In the genomic region with DNA sequence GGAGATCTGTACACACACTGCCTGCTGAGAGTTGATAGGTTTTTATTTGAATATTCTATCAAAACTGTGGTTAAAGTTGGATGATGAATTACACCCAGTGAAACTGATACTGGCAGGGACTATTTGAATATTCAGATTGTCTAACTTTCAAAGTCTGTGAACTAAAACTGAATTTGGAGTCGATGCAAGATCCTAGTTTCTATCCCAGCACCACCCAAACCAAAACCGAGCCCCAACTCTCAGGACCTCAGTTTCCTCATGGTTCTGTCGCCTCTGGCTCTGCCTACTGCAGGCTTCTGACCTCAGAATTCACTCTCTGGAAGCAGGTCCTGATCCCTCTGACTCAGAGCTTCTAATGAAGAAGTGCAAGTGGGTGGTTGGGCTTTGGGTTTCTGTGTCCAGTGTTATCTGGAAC, we compare ENCODE assay signal across 16 mouse cellular contexts.
DNase-seq lines count a peak whose midpoint lies in the region; ATAC-seq and TF ChIP-seq lines count a peak whose summit lies in the region.
"Had no signal": no experiment of that assay in that cellular context is flagged by ENCODE, and none has a peak within 500 bp of the region (broad histone marks: within the 10 kb centered on the region; RNA-seq: fewer than 3 reads in every experiment).

No protein-coding gene starts in this region.

- 86% methylated on average over 3 of the region's 3 CpGs for WGBS in midbrain, embryonic 14.5 days

- H3K9me3 ChIP-seq in CH12.LX (replicated peaks; ENCODE audit: low read length) = no peaks in the 10 kb centered on the region
- no peaks in the 10 kb centered on the region for H3K9me3 ChIP-seq in midbrain, embryonic 14.5 days (ENCODE audit: control insufficient read depth, low read length)
- H3K9me3 ChIP-seq: forebrain, embryonic 15.5 days; liver, embryonic 15.5 days; midbrain, embryonic 10.5 days; neural tube, embryonic 15.5 days had no signal

- dilution Hi-C loops in CH12.LX (cut with MboI; ENCODE audit: extremely low pct_ligation_motif_present, extremely low pct_unique_long_range_greater_than_20kb, low sequenced_read_pairs) = no loop called here

- TF ChIP-seq CTCF in gastrocnemius, adult 2 months (IDR thresholded peaks at IDR 0.05) = no peak
- TF ChIP-seq CTCF in CH12.LX (conservative IDR thresholded peaks at IDR 0.05 in 1 of 2, IDR thresholded peaks at IDR 0.05 in 1 of 2; ENCODE audit: low read depth in 2 of 2, low read length in 2 of 2) = no peak

- intact Hi-C loops in gastrocnemius, adult 2 months (cut with DNase I) = no loop called here

- DNase-seq in gastrocnemius, adult 2 months = no peak
- no peak for DNase-seq in gastrocnemius, adult 18-20 months (ENCODE audit: low spot score)
- DNase-seq in CH12.LX (ENCODE audit: extremely low read depth) = peak; percentile 83
- DNase-seq in urinary bladder, postnatal 14 days (ENCODE audit: low spot score) = no peak
- no peak for DNase-seq in midbrain, embryonic 14.5 days
- no peak for DNase-seq in frontal cortex, postnatal 10 days (ENCODE audit: low spot score in 2 of 2)
- DNase-seq: cerebellum, adult 11-12 months; cerebellum, postnatal 25 days; lung, postnatal 10 days; right cerebral cortex, postnatal 4 days had no signal

- H3K4me3 ChIP-seq in gastrocnemius, adult 2 months = no peak overlapping the region
- H3K4me3 ChIP-seq in CH12.LX (replicated peaks in 1 of 3; ENCODE audit: low read depth in 2 of 3, low read length in 2 of 3, poor library complexity in 1 of 3) (no peak overlapping the region), myocyte (no peak overlapping the region)
- no peak overlapping the region for H3K4me3 ChIP-seq in midbrain, embryonic 14.5 days (replicated peaks; ENCODE audit: low read depth, low read length)
- H3K4me3 ChIP-seq: forebrain, embryonic 15.5 days; liver, embryonic 15.5 days; midbrain, embryonic 10.5 days; neural tube, embryonic 15.5 days had no signal

- peak overlapping the region; percentile 84 for H3K9ac ChIP-seq in CH12.LX (ENCODE audit: insufficient read depth, low read depth)
- H3K9ac ChIP-seq in midbrain, embryonic 14.5 days (replicated peaks; ENCODE audit: low read length) = no peak overlapping the region
- H3K9ac ChIP-seq: forebrain, embryonic 15.5 days; liver, embryonic 15.5 days; neural tube, embryonic 15.5 days had no signal

- peak overlapping the region; percentile 43 for H3K4me2 ChIP-seq in CH12.LX (ENCODE audit: insufficient read depth, low read depth, poor library complexity, severe bottlenecking)
- H3K4me2 ChIP-seq in myocyte (ENCODE audit: low read depth) = peak overlapping the region; percentile 53
- no peak overlapping the region for H3K4me2 ChIP-seq in midbrain, embryonic 14.5 days (ENCODE audit: low read length)
- H3K4me2 ChIP-seq: forebrain, embryonic 15.5 days; liver, embryonic 15.5 days; neural tube, embryonic 15.5 days had no signal

- H3K36me3 ChIP-seq in CH12.LX (replicated peaks in 1 of 2; ENCODE audit: control insufficient read depth in 1 of 2, insufficient read depth in 1 of 2, low read length in 1 of 2) = no peaks in the 10 kb centered on the region
- no peaks in the 10 kb centered on the region for H3K36me3 ChIP-seq in myocyte (ENCODE audit: control insufficient read depth, insufficient read depth)
- H3K36me3 ChIP-seq in midbrain, embryonic 14.5 days (ENCODE audit: control insufficient read depth, insufficient read depth, low read length) = no peaks in the 10 kb centered on the region
- H3K36me3 ChIP-seq: forebrain, embryonic 15.5 days; liver, embryonic 15.5 days; midbrain, embryonic 10.5 days; neural tube, embryonic 15.5 days had no signal

- H3K79me2 ChIP-seq in CH12.LX (replicated peaks; ENCODE audit: control insufficient read depth, extremely low read depth, insufficient read depth, poor library complexity, severe bottlenecking) (peaks cover 7% of the 10 kb centered on the region), myocyte (ENCODE audit: control insufficient read depth, insufficient read depth) (no peaks in the 10 kb centered on the region)

- H3ac ChIP-seq in myocyte (ENCODE audit: control insufficient read depth, insufficient read length) = no peak overlapping the region

- TF ChIP-seq POLR2A in CH12.LX (IDR thresholded peaks at IDR 0.05; ENCODE audit: low read depth, low read length) = peak; percentile 62
- TF ChIP-seq POLR2A in myocyte (IDR thresholded peaks at IDR 0.05; ENCODE audit: insufficient read length, low read depth) = no peak

- H3K27me3 ChIP-seq in CH12.LX (replicated peaks) = no peaks in the 10 kb centered on the region
- no peaks in the 10 kb centered on the region for H3K27me3 ChIP-seq in myocyte (ENCODE audit: control insufficient read depth, insufficient read depth, insufficient read length)
- H3K27me3 ChIP-seq in midbrain, embryonic 14.5 days (ENCODE audit: control insufficient read depth, insufficient read depth, low read length) = no peaks in the 10 kb centered on the region
- H3K27me3 ChIP-seq: forebrain, embryonic 15.5 days; liver, embryonic 15.5 days; neural tube, embryonic 15.5 days had no signal

- no peak; the same call in 1 of the 2 replicates for TF ChIP-seq RAD21 in CH12.LX (IDR thresholded peaks at IDR 0.05; ENCODE audit: low read depth, low read length)

- H3K4me1 ChIP-seq in CH12.LX (ENCODE audit: control insufficient read depth in 1 of 2, insufficient read depth in 2 of 2) = peaks cover 30 to 59% of the 10 kb centered on the region in 2 experiments
- 0 out of 2 replicates have a peak, but pooled peaks cover 1% of the 10 kb centered on the region for H3K4me1 ChIP-seq in midbrain, embryonic 14.5 days (ENCODE audit: control insufficient read depth, insufficient read depth, low read length)
- H3K4me1 ChIP-seq: liver, embryonic 15.5 days; midbrain, embryonic 10.5 days; neural tube, embryonic 15.5 days had no signal

- H3K27ac ChIP-seq in gastrocnemius, adult 2 months = peak overlapping the region; percentile 16; the same call in 1 of the 2 replicates
- H3K27ac ChIP-seq in CH12.LX (ENCODE audit: insufficient read depth, low read depth) = peak overlapping the region; percentile 95
- H3K27ac ChIP-seq in midbrain, embryonic 14.5 days (replicated peaks; ENCODE audit: low read depth, low read length) = no peak overlapping the region
- H3K27ac ChIP-seq: forebrain, embryonic 15.5 days; liver, embryonic 15.5 days; midbrain, embryonic 10.5 days; neural tube, embryonic 15.5 days had no signal

- peak; percentile 82 for ATAC-seq in granulocyte monocyte progenitor cell, adult 5-6 weeks (replicated peaks; ENCODE audit: poor library complexity, severe bottlenecking)
- ATAC-seq in midbrain, embryonic 14.5 days (ENCODE audit: low FRiP score, low TSS enrichment) = no peak

- TF ChIP-seq EP300 in CH12.LX (IDR thresholded peaks at IDR 0.05; ENCODE audit: low read length) = peak; percentile 87

- in situ Hi-C loops in CH12.LX (cut with MboI; ENCODE audit: low pct_ligation_motif_present, low pct_unique_long_range_greater_than_20kb, low sequenced_read_pairs) = no loop called here

TF ChIP-seq in CH12.LX, 34 proteins besides CTCF, POLR2A, EP300 and RAD21 (continues in another document):
- TF ChIP-seq ZNF384 (IDR thresholded peaks at IDR 0.05; ENCODE audit: low read depth, low read length) = no peak
- TF ChIP-seq BHLHE40 (IDR thresholded peaks at IDR 0.05; ENCODE audit: low read depth, low read length) = no peak
- TF ChIP-seq USF1 (IDR thresholded peaks at IDR 0.05; ENCODE audit: low read depth, low read length) = no peak
- no peak for TF ChIP-seq MAX (IDR thresholded peaks at IDR 0.05; ENCODE audit: low read length)
- no peak for TF ChIP-seq SIN3A (IDR thresholded peaks at IDR 0.05; ENCODE audit: low read length)
- TF ChIP-seq ZC3H11A (IDR thresholded peaks at IDR 0.05; ENCODE audit: low read depth, low read length) = no peak
- TF ChIP-seq CHD1 (IDR thresholded peaks at IDR 0.05; ENCODE audit: low read depth, low read length) = no peak
- TF ChIP-seq NRF1 (IDR thresholded peaks at IDR 0.05; ENCODE audit: low read depth, low read length) = no peak
- no peak for TF ChIP-seq KAT2A (IDR thresholded peaks at IDR 0.05; ENCODE audit: insufficient replicate concordance, low read length)
- TF ChIP-seq MAZ (IDR thresholded peaks at IDR 0.05; ENCODE audit: low read depth, low read length) = no peak
- no peak for TF ChIP-seq MXI1 (IDR thresholded peaks at IDR 0.05; ENCODE audit: low read depth, low read length)
- TF ChIP-seq TBP (conservative IDR thresholded peaks at IDR 0.05; ENCODE audit: low read depth, low read length) = 0 out of 2 replicates have a peak, but pooled peaks have one; percentile 51
- TF ChIP-seq TCF12 (IDR thresholded peaks at IDR 0.05; ENCODE audit: low read depth, low read length) = peak; percentile 72
- TF ChIP-seq UBTF (IDR thresholded peaks at IDR 0.05; ENCODE audit: low read depth, low read length) = no peak
- peak; percentile 72; the same call in 1 of the 2 replicates for TF ChIP-seq MYC (IDR thresholded peaks at IDR 0.05; ENCODE audit: low read depth, low read length)
- TF ChIP-seq RCOR1 (conservative IDR thresholded peaks at IDR 0.05; ENCODE audit: low read depth, low read length) = no peak

TF ChIP-seq in myocyte, 11 proteins besides CTCF, POLR2A, EP300 and RAD21:
- no peak for TF ChIP-seq MYOD1 (IDR thresholded peaks at IDR 0.05; ENCODE audit: control insufficient read depth in 1 of 3, insufficient read length in 2 of 3, low read depth in 2 of 3)
- TF ChIP-seq MYOG (IDR thresholded peaks at IDR 0.05; ENCODE audit: control insufficient read depth in 1 of 3, insufficient read depth in 1 of 3, insufficient read length in 2 of 3, low read depth in 2 of 3) = no peak
- TF ChIP-seq REST (IDR thresholded peaks at IDR 0.05; ENCODE audit: insufficient read depth, insufficient read length) = no peak
- no peak for TF ChIP-seq USF1 (IDR thresholded peaks at IDR 0.05; ENCODE audit: low read depth)
- TF ChIP-seq TCF3 (IDR thresholded peaks at IDR 0.05; ENCODE audit: insufficient read length, low read depth) = no peak
- no peak for TF ChIP-seq MAX (IDR thresholded peaks at IDR 0.05; ENCODE audit: low read depth)
- TF ChIP-seq E2F4 (IDR thresholded peaks at IDR 0.05; ENCODE audit: insufficient read depth) = no peak
- no peak for TF ChIP-seq CEBPB (IDR thresholded peaks at IDR 0.05; ENCODE audit: insufficient read depth, poor library complexity, severe bottlenecking)
- TF ChIP-seq TCF12 (IDR thresholded peaks at IDR 0.05; ENCODE audit: insufficient read depth, poor library complexity, severe bottlenecking) = no peak
- TF ChIP-seq POLR2AphosphoS2 (IDR thresholded peaks at IDR 0.05; ENCODE audit: insufficient read length, low read depth) = no peak
- no peak for TF ChIP-seq SRF (IDR thresholded peaks at IDR 0.05; ENCODE audit: control insufficient read depth, insufficient read length, low read depth)
